Mouse (Mus musculus) MEL (cell line): ENCODE measurements at regions not wholly inside any gene's neighbourhood (a gene's known extent, or its start where the extent isn't known, plus 50 kb on each side); places are given as distances from the start of the nearest gene placed in this dataset.

Experiments used
- DNase-seq: peaks from one replicate; pipeline ENCODE4 v3.0.0; 2011; ENCODE audit warnings: low read depth, low spot score
- H3K27ac ChIP-seq: 2 replicates; pipeline ENCODE4 v1.5.1; 2012; ENCODE audit warnings: low read depth, mild to moderate bottlenecking, control low read depth, low read length, moderate library complexity; ENCODE audit not compliant: control insufficient read depth
- H3K27me3 ChIP-seq, 2 experiments: fragments of 150-350 bp in 1 of 2; sonication (generic) in 1 of 2; 2 replicates each; pipeline ENCODE4 v1.6.1; 2012; ENCODE audit warnings: low read length in 2 of 2, mild to moderate bottlenecking in 2 of 2, improper control_type of control experiment in 1 of 2, moderate library complexity in 1 of 2; ENCODE audit not compliant: insufficient read depth in 2 of 2, control insufficient read depth in 1 of 2
- H3K36me3 ChIP-seq, 2 experiments: 2 replicates each; pipeline ENCODE4 v1.6.1; 2012 to 2014; ENCODE audit warnings: low read length in 2 of 2, improper control_type of control experiment in 1 of 2, inconsistent platforms in 1 of 2, mild to moderate bottlenecking in 1 of 2; ENCODE audit not compliant: insufficient read depth in 2 of 2, control insufficient read depth in 1 of 2
- H3K4me1 ChIP-seq, 2 experiments: fragments of 150-350 bp in 1 of 2; sonication (generic) in 1 of 2; 2 replicates each; pipeline ENCODE4 v1.6.1; 2012; ENCODE audit warnings: low read length in 2 of 2, improper control_type of control experiment in 1 of 2, mild to moderate bottlenecking in 1 of 2; ENCODE audit not compliant: insufficient read depth in 2 of 2, control insufficient read depth in 1 of 2
- H3K4me3 ChIP-seq, 2 experiments: fragments of 150-350 bp in 1 of 2; sonication (generic) in 1 of 2; 2 replicates each; pipeline ENCODE4 v1.5.1; 2012; ENCODE audit warnings: low read depth in 2 of 2, low read length in 2 of 2, mild to moderate bottlenecking in 2 of 2, moderate library complexity in 2 of 2, control low read depth in 1 of 2, improper control_type of control experiment in 1 of 2; ENCODE audit not compliant: control insufficient read depth in 1 of 2, insufficient read depth in 1 of 2
- H3K79me2 ChIP-seq: 2 replicates; pipeline ENCODE4 v1.6.1; 2012; ENCODE audit warnings: mild to moderate bottlenecking, low read length, moderate library complexity; ENCODE audit not compliant: control insufficient read depth, poor library complexity, insufficient read depth
- H3K9ac ChIP-seq: 2 replicates; pipeline ENCODE4 v1.6.1; 2012; ENCODE audit warnings: low read depth, mild to moderate bottlenecking, control low read depth, low read length, moderate library complexity; ENCODE audit not compliant: control insufficient read depth, poor library complexity, severe bottlenecking
- H3K9me3 ChIP-seq: fragments of 150-350 bp; sonication (generic); replicated peaks from 2 replicates; pipeline ENCODE4 v1.6.1; 2012; ENCODE audit warnings: mild to moderate bottlenecking, low read length, improper control_type of control experiment, moderate library complexity; ENCODE audit not compliant: insufficient read depth
- BHLHE40 ChIP-seq: IDR thresholded peaks from 2 replicates; pipeline ENCODE4 v1.6.1; 2012; ENCODE audit warnings: low read depth, mild to moderate bottlenecking, inconsistent platforms, low read length, improper control_type of control experiment, borderline replicate concordance
- CHD1 ChIP-seq: IDR thresholded peaks from 2 replicates; pipeline ENCODE4 v1.6.1; 2012; ENCODE audit warnings: low read depth, mild to moderate bottlenecking, inconsistent platforms, low read length, improper control_type of control experiment
- E2F4 ChIP-seq: IDR thresholded peaks from 2 replicates; pipeline ENCODE4 v1.6.1; 2011; ENCODE audit warnings: low read depth, low read length, improper control_type of control experiment, borderline replicate concordance
- ELF1 ChIP-seq: IDR thresholded peaks from 2 replicates; pipeline ENCODE4 v1.6.1; 2014; ENCODE audit warnings: low read depth, mild to moderate bottlenecking, inconsistent platforms, low read length, improper control_type of control experiment, moderate library complexity
- EP300 ChIP-seq, 2 experiments: IDR thresholded peaks; 2 replicates each; pipeline ENCODE4 v1.6.1; 2011; ENCODE audit warnings: improper control_type of control experiment in 2 of 2, low read length in 2 of 2, low read depth in 1 of 2, mild to moderate bottlenecking in 1 of 2
- ETS1 ChIP-seq: IDR thresholded peaks from 2 replicates; pipeline ENCODE4 v1.6.1; 2012; ENCODE audit warnings: low read depth, mild to moderate bottlenecking, inconsistent platforms, low read length, improper control_type of control experiment, moderate library complexity
- JUND ChIP-seq: IDR thresholded peaks from 2 replicates; pipeline ENCODE4 v1.6.1; 2011; ENCODE audit warnings: low read depth, mild to moderate bottlenecking, improper control_type of control experiment, low read length
- KAT2A ChIP-seq: conservative IDR thresholded peaks from 2 replicates; pipeline ENCODE4 v1.6.1; 2012; ENCODE audit warnings: low read depth, low read length, improper control_type of control experiment, inconsistent platforms
- MAX ChIP-seq: IDR thresholded peaks from 2 replicates; pipeline ENCODE4 v1.6.1; 2011; ENCODE audit warnings: low read length, improper control_type of control experiment
- MAZ ChIP-seq: IDR thresholded peaks from 2 replicates; pipeline ENCODE4 v1.6.1; 2012; ENCODE audit warnings: low read depth, mild to moderate bottlenecking, inconsistent platforms, low read length, improper control_type of control experiment
- MEF2A ChIP-seq: IDR thresholded peaks from 2 replicates; pipeline ENCODE4 v1.6.1; 2014; ENCODE audit warnings: low read depth, mild to moderate bottlenecking, inconsistent platforms, low read length, improper control_type of control experiment; ENCODE audit not compliant: poor library complexity, insufficient replicate concordance, severe bottlenecking; ENCODE audit errors: extremely low read depth
- MXI1 ChIP-seq: IDR thresholded peaks from 2 replicates; pipeline ENCODE4 v1.6.1; 2011; ENCODE audit warnings: mild to moderate bottlenecking, low read depth, low read length, improper control_type of control experiment
- MYB ChIP-seq: IDR thresholded peaks from 2 replicates; pipeline ENCODE4 v1.6.1; 2011; ENCODE audit warnings: mild to moderate bottlenecking, low read depth, low read length, improper control_type of control experiment
- NELFE ChIP-seq: IDR thresholded peaks from 2 replicates; pipeline ENCODE4 v1.6.1; 2011; ENCODE audit warnings: low read depth, low read length, improper control_type of control experiment
- NRF1 ChIP-seq: IDR thresholded peaks from 2 replicates; pipeline ENCODE4 v1.6.1; 2014; ENCODE audit warnings: low read depth, mild to moderate bottlenecking, inconsistent platforms, low read length, improper control_type of control experiment, moderate library complexity; ENCODE audit not compliant: poor library complexity, insufficient read depth, severe bottlenecking
- POLR2A ChIP-seq, 2 experiments: IDR thresholded peaks; 2 replicates each; pipeline ENCODE4 v1.6.1; 2011 to 2012; ENCODE audit warnings: low read length in 2 of 2, mild to moderate bottlenecking in 2 of 2, control low read depth in 1 of 2, improper control_type of control experiment in 1 of 2, low read depth in 1 of 2, moderate library complexity in 1 of 2; ENCODE audit not compliant: control insufficient read depth in 1 of 2, insufficient read depth in 1 of 2, poor library complexity in 1 of 2
- POLR2AphosphoS2 ChIP-seq: IDR thresholded peaks from 2 replicates; pipeline ENCODE4 v1.6.1; 2011; ENCODE audit warnings: low read length, improper control_type of control experiment
- RAD21 ChIP-seq: IDR thresholded peaks from 2 replicates; pipeline ENCODE4 v1.6.1; 2011; ENCODE audit warnings: mild to moderate bottlenecking, low read depth, low read length, improper control_type of control experiment
- RCOR1 ChIP-seq: IDR thresholded peaks from 2 replicates; pipeline ENCODE4 v1.6.1; 2012; ENCODE audit warnings: low read depth, mild to moderate bottlenecking, inconsistent platforms, low read length, improper control_type of control experiment
- SIN3A ChIP-seq: IDR thresholded peaks from 2 replicates; pipeline ENCODE4 v1.6.1; 2012; ENCODE audit warnings: low read length, improper control_type of control experiment, inconsistent platforms
- TBP ChIP-seq: IDR thresholded peaks from 2 replicates; pipeline ENCODE4 v1.8.0; 2011; ENCODE audit warnings: low read depth, low read length, improper control_type of control experiment
- TCF12 ChIP-seq: IDR thresholded peaks from 2 replicates; pipeline ENCODE4 v1.6.1; 2014; ENCODE audit warnings: low read depth, mild to moderate bottlenecking, inconsistent platforms, low read length, improper control_type of control experiment, moderate library complexity
- USF1 ChIP-seq: IDR thresholded peaks from 2 replicates; pipeline ENCODE4 v1.6.1; 2014; ENCODE audit warnings: low read depth, mild to moderate bottlenecking, inconsistent platforms, low read length, improper control_type of control experiment, moderate library complexity
- ZC3H11A ChIP-seq: IDR thresholded peaks from 2 replicates; pipeline ENCODE4 v1.6.1; 2012; ENCODE audit warnings: low read depth, mild to moderate bottlenecking, inconsistent platforms, low read length, improper control_type of control experiment
- ZKSCAN1 ChIP-seq: IDR thresholded peaks from 2 replicates; pipeline ENCODE4 v1.6.1; 2012; ENCODE audit warnings: low read depth, mild to moderate bottlenecking, inconsistent platforms, low read length, improper control_type of control experiment, moderate library complexity
- ZMIZ1 ChIP-seq: IDR thresholded peaks from 2 replicates; pipeline ENCODE4 v1.6.1; 2012; ENCODE audit warnings: low read depth, mild to moderate bottlenecking, inconsistent platforms, low read length, improper control_type of control experiment, moderate library complexity

DNA sequence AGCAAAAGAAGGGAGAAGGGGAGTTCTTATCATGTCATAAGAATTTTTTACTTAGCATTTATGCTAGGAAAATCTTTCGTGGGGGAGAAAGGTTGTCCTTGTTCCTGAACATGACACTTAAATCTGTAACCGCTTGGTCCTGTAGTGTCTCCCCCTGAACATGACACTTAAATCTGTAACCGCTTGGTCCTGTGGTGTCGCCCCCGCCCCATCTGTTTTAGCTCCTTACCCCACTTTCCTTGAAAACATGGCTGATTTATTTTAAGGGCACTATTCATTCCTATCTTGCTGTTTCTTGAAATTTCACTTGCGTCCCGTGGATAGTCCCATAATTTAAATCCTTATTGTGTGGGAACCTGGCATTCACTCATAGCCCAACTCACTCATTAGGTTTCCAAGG lies 82.2 kb downstream of the Rap2a start:
- H3K9me3 ChIP-seq, result no peaks in the 10 kb centered on the region
- H3K27me3 ChIP-seq, result no peaks in the 10 kb centered on the region; a peak in 1 of 4 replicates
- TF ChIP-seq MAZ (no peak), MXI1 (no peak), ELF1 (no peak), NELFE (no peak), JUND (no peak), USF1 (no peak), CHD1 (no peak), NRF1 (no peak), MEF2A (no peak), POLR2AphosphoS2 (no peak), RAD21 (no peak), ZMIZ1 (no peak), ZC3H11A (no peak), RCOR1 (no peak), MYB (no peak)
- H3K4me1 ChIP-seq, result no peaks in the 10 kb centered on the region
- no peak overlapping the region for H3K9ac ChIP-seq
- H3K4me3 ChIP-seq, result no peak overlapping the region
- no peak overlapping the region for H3K27ac ChIP-seq
- no peak for DNase-seq
- no peaks in the 10 kb centered on the region for H3K36me3 ChIP-seq
- H3K79me2 ChIP-seq, result no peaks in the 10 kb centered on the region

DNA sequence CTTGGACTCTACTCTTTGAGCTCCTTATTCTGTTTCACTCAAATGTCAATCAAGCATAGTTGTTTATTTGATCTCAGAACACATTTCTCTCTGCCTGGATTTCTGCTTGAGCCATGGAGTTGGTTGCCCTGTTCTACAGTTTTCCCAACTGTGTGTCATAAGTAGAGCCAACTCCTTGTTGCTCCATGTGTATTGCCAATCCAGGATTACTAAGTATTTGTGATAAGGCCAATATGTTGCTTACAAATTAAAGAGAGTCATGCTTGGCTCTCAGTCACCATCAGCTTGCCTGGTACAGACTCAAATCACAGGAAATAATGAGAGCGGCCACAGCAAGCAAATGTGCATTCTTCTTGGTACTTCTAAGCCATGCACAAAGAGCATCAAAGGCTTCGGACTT lies 82.7 kb downstream of the Rap2a start:
- Histone ChIP-seq H3K4me1 (no peaks in the 10 kb centered on the region), H3K79me2 (no peaks in the 10 kb centered on the region), H3K27ac (no peak overlapping the region), H3K27me3 (no peaks in the 10 kb centered on the region; a peak in 1 of 4 replicates), H3K9me3 (no peaks in the 10 kb centered on the region), H3K36me3 (no peaks in the 10 kb centered on the region), H3K4me3 (no peak overlapping the region), H3K9ac (no peak overlapping the region)
- DNase-seq, result no peak
- TF ChIP-seq MAX (no peak), MXI1 (no peak), KAT2A (no peak), SIN3A (no peak), EP300 (IDR thresholded peaks at IDR 0.05; ENCODE audit: low read depth in 1 of 2, low read length in 2 of 2) (no peak), ETS1 (no peak), MEF2A (no peak), TBP (no peak), BHLHE40 (no peak), ZKSCAN1 (no peak), NELFE (no peak), MYB (no peak), TCF12 (no peak), POLR2A (IDR thresholded peaks at IDR 0.05; ENCODE audit: control insufficient read depth in 1 of 2, insufficient read depth in 1 of 2, low read depth in 1 of 2, low read length in 2 of 2, poor library complexity in 1 of 2) (no peak), E2F4 (no peak), NRF1 (no peak)
